Mouse (Mus musculus) cerebellum, adult 9-11 months (tissue): ENCODE measurements around the gene Ascc3.

Source experiments
- DNase-seq: peaks from one replicate; pipeline ENCODE4 v3.0.0; 2022

Gene Ascc3

GRCm38 (mm10) chr10:50763457-50764310 lies 171.2 kb downstream of the Ascc3 start:
- no peak for DNase-seq

DNA sequence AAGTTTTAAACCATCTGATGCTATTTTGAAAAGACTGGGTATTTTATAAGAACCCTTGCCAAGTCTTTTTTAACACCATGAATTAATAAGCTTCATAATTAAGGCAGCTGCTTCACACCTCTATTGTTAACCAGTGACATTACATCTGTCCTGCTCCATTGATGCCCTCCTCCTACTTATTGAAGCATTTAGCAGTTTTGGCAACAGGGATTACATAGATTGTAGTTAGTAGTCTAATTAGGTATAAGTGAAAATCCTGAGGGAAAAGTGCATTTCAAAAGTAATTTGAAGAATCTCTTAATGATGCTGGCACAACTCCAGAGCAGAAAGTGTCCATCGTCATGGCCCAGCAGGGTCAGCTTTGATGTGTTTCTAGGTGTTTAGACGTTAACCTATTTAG lies 180.3 kb downstream of the Ascc3 start:
- no peak for DNase-seq

- no peak for DNase-seq
These were observed 181.4 kb downstream of the Ascc3 start for GRCm38 (mm10) chr10:50773846-50774245.

GRCm38 (mm10) chr10:50792840-50793239 lies 200.4 kb downstream of the Ascc3 start:
- peak; percentile 5 for DNase-seq

GRCm38 (mm10) chr10:50801594-50801993 lies 209.1 kb downstream of the Ascc3 start:
- DNase-seq, result no peak

GRCm38 (mm10) chr10:50802380-50802779 lies 209.9 kb downstream of the Ascc3 start:
- no peak for DNase-seq

- no peak for DNase-seq
These were observed 213.7 kb downstream of the Ascc3 start for GRCm38 (mm10) chr10:50806166-50806565.

DNA sequence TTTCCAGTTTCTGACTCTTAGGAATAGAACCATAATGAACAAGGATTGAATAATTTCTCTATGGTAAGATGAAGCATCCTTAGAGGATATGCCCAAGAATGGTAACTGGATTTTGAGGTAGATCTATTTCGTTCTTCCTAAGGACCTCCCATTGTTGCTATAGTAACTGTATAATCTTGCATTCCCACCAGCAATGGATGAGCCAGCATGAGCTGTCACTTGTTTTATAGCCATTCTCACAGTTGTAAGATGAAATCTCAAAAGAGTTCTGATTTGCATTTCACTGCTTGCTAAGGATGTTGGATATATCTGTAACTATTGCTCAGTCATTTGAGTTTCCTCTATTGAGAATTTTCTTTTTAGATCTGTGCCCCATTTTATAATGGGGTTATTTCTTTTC lies 229.9 kb downstream of the Ascc3 start:
- DNase-seq, result no peak

- DNase-seq, result no peak
These were observed 234.4 kb downstream of the Ascc3 start for GRCm38 (mm10) chr10:50826829-50827228.

DNA sequence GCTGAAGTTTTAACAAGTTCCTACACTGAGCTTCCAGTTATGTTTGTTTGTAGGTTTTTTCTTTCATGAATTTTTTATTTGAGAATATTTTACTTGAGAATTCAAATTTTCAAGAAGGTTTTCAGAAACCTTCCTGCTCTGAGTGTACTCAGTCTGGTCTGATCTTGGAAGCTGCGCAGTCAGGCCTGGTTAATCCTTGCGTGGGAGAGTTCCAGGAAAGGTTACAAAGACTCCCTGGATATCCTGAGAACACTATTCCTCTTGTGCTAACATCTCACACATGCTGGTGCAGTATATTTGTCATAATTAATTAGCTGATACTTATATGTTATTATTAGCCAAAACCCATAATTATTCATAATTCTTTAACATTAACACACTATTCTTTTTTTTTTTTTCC lies 242.1 kb downstream of the Ascc3 start:
- DNase-seq, result no peak

DNA sequence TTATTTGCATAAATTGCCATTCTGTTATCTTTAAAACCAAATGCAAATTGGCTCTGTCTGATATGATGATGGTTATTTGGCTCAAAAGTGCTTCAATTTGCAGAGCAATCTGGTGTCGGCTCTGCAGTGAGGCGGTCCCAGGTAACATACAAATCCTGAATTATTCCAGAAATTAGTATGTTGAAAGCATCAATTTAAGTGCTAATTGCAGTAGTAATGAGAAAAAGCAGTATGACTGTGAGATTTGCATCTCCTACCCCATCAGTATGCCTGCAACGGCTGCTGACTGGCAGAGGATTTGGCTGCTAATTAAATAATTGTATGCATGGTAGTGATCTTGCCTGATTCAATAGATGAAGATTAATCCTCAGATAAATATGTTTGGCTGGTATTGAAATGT lies 250.9 kb downstream of the Ascc3 start:
- DNase-seq, result no peak

DNA sequence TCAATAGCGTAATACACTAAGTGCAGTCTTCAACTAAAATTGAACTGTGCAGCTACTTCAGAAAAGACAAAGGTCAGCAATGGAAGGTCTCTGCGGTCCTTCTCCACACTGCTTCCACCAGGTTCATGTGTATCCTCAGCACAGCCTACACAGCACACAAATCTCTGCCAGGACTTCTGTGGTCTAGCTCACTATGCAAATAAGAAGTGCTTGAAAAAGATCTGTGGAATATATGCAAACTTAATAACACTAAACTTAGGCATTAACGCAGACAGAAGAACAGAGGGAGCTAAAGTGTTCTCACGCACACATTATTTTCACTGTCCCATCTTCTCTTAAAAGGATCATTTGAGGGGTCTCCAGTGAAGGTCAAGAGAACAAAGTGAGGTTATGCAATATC lies 275.7 kb downstream of the Ascc3 start:
- DNase-seq, result no peak

DNA sequence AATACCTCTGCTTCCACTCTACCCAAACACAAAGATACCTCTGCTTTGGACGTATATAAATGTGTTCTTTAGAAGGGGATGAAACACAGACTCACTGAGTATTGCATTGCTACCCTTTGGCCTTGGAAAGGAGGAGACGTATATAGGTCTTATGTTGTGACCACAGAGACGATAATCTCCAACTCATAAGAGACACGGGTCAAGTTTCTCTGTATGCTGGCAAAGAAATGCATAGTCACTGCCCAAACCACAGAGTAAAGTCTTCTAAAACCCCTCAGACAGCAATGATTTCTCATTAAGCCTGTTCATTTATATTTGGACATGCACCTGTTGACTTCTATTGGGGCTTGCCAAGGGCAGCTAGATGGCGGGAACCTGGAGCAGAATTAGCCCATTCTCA lies 284.5 kb downstream of the Ascc3 start:
- DNase-seq, result no peak

- no peak for DNase-seq
These were observed 289.1 kb downstream of the Ascc3 start for GRCm38 (mm10) chr10:50881476-50882069.

- no peak for DNase-seq
These were observed 289.9 kb downstream of the Ascc3 start for GRCm38 (mm10) chr10:50882366-50882765.

GRCm38 (mm10) chr10:50886305-50886704 lies 293.8 kb downstream of the Ascc3 start:
- no peak for DNase-seq

DNA sequence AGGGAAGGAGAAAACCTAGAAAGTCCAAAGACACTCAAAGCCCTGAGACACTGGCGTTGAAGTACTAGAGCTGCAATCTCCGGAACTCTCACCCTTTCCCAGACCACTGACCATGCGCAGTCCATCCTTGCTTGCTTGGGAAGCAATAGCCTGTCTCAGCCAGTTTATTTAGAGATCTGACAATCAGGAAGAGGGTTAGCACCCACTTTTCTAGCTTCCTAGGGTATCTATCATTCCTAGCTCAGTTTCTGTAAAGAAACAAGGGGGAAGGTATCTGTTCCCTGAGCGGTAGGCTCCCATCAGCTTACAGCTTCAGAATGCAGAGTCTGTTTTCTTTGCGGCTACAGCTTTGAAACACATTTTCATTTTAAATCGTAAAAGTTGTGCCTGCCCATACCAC lies 298.2 kb downstream of the Ascc3 start:
- no peak for DNase-seq

DNA sequence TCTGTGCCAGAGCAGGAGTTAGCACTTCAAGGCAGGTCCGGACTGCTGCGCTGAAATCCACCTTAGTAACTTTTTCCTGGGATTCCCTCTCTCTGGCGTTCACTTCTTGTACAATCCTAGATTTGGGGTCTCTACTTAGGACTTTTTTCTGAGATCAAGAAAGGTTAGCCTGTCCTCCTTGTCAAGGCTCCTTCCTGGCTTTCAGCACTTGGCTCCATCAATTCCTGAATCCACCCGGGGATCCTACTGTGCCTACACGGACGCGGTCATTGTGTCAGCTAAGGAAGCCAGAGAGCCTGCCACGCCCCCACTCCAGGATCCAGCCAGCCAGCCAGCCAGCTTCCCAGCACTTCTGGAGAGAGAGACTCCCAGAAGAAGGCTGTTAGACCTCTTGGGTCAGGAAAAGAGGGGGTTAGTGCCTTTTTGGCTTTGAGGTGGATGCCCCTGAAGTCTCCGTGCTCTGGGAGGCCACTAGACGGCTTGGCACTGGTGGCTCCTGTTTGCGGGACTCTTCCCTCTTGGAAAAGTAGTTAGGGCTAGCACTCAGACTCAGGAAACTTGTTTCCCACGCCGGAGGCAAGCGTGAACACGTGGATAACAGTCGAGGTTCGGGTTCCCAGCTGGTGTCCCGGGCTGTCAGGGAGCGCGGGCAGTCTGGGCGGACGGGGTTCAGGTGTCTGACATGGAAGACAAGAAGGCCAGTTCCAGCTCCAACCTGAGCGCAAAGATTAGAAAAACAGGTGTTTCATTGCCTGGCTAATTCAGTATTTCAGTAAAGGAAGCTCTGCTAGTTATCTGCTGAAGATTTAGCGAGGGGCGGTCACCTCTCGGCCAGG lies 299.6 kb downstream of the Ascc3 start:
- DNase-seq, result no peak

DNA sequence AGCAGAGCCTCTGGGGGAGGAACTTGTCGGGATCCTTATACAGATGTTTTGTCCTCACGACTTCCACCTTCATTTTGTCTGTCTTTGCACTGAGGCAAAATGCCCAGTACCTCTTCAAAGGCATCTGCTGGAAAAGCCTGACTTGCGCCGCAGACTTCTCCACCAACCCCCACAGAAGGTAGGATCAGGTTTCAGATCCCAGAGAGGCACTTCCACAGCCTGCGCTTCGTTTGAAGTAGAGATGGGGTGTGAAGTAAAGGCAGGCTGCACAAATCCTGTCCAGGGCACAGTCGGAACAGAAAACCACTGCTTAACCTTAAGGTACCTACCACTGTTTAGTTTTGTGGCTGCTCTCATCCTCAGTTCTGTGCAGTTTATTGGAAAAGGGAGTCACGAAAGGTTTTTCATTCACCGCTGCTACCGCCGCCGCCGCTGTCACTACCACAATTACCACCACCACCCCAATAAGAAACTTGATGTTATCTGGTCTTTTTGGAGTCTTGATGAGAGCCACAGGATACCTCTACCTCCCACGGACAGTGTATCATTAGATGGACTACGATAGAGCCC lies 300.4 kb downstream of the Ascc3 start:
- no peak for DNase-seq

DNA sequence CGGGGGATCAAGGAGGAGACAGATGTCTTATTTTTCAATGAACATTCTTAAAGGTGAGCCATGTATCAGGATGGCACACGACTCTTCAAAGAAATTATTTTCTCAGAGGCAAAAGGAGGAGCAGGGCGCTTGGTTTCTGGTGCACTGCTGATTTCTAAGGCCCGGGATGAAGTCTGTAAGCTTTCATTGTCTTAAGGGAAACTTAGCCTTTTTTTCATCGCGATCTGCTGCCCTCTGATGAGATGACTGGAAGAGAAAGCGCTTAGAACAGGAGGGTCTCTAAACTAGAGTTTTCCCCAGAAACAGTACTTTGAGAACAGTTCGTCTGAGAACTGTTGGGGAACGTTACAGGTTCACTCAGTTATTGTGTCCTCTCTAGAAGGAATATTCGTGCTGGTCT lies 301.1 kb downstream of the Ascc3 start:
- no peak for DNase-seq

DNA sequence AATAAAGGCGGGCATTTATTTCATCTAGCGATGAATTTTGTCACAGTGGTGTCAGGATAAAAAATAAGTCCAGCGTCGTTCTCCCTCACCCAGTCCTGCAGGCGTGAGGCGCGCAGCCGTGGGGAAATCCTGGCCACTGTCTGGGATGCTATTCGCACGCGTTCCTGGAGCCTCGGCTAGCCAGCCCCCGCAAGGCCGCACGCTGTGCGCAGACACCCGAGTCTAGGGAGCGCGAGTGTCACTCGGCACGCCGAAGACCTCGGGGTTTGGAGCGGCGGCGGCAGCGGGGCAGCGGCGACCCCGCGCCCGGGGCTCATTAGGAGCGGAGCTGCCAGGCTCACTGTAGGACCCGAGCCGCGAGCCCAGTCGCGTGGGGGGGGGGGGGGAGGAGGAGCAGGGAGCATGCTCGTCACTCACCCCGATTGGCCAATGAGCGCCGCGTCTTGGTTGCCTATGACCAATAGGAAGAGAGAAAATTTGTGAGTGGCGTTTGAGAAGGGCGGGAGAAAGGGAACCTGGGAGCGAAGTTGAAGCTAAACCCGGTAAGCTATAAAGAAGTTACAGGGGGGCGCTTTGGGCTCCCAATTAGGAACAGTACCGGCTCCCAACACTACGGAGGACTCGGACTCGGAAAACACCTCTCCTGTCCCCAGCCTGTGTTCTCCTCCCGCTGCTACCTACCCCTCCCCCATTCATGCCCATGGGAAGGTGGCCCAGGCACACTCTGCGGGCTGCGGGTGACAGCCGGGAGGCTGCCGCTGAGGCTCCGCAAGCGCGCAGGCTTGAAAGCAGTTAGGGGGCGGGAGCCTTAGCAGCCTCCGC lies 301.9 kb downstream of the Ascc3 start, which contains the start of gene Sim1:
Gene Sim1, plus strand, starts transcription at position 585 of the 822 bp plus-strand sequence.
- DNase-seq, result peak; percentile 20

DNA sequence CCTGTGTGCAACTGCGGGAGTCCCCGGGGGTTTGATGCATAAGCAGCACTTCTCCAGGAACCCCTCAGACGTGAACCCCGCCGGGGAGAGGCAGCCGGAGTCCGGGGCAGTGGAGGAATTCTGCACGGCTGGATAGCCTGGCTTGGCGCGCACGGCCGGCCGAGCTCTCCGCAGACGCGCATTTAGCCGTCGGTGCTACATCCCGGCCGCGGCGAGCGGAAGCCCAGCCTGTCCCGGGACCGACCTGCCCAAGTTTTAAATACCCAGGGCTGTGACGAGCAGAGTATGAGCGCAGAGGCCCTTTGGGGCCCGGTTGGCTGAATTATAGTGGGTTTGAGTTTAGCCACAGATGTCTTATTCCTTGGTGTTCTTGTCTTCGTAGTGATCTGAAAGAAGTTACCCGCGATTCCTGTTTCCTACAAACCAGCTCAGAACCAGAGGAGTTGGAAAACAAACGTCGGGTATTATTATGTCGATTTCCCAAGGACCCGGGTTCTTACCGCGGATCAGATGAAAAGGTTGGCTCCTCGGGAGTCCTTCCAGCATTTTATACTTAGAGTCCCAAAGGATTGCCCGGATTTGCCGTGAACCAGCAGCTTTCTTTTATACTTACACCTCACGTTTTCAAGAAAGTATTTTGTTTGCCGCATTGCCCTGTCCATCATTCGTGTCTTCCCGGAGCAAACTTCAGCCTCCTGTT lies 302.8 kb downstream of the Ascc3 start:
- no peak for DNase-seq
